Mouse (Mus musculus): ENCODE results near the gene Tanc1.

DNA sequence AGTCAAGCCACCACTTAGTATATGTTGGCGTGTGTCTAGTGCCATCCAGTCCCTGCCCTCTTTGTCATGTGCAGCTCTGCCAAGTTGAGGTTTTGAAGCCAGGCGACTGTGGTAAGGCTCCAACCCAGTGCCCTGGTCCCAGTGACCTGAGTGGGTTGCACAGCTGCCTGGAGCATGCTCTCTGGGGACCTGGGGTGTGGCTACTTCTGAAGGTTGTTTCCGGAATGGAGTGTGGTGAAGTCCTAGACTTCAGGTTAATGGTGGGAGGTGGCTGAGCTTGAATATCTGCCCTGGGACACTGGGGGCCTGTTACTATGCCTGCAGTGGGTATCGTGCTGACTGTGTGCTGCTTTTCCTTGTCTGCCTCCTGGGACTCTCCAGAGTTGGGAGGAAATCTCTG lies 18.0 kb downstream of the Tanc1 start:
- TF ChIP-seq TAL1 (IDR thresholded peaks at IDR 0.05; ENCODE audit: low read length): no peak
- no peak for TF ChIP-seq GATA1 (IDR thresholded peaks at IDR 0.05; ENCODE audit: low read length)
